Mouse (Mus musculus): ENCODE results near the gene Olfr521. TPM values are rescaled to one million over a fixed set of nuclear protein-coding genes. Genes with fewer than 3 reads are reported as not detected.
"Not testable (repeated sequence)": the region's sequence is repeated elsewhere in the genome, so short reads cannot be mapped to it uniquely, and the experiment has no call there.

Gene Olfr521
- total RNA-seq, 4 experiments from 2014 or later: not detected

DNA sequence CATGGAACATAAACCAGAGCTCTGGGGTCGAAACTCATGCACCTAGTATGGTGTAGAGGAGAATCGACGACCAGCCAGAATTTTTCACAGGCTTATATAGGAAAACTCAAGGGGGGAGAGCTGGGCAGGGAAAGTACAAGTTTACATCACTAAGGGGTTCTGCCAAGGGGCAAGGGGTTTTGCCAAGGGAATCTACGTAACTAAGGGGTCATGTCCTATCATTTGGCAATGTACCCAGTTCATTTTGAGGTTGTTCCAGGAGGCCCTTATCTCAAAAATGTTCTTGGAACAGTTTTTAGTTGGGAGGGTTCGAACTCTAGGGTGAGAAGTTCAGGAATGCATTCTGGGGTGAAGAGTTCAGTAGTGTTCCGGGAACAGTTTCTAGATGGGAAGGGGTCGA lies 43.7 kb downstream of the Olfr521 start:
- not testable (repeated sequence) for DNase-seq (ENCODE audit: low spot score in 2 of 2)

DNA sequence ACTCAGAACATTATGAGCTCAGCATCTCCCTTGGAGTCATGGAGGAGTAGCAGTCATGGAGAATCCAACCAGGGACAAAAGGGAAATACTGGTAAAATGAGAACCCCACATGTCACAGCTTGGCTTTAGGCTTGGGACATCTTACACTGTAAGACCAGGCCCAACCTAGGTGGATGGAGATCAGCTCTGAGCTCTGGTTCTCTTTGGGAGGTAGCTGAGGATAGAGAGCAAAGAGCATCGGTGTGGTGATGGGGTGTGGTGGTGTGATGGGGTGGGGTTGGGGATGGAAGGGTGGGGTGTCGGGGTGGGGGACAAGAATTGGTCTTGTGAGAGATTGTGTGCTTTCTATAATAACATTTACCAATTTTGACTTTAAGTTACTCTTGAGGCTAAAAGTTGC lies 47.5 kb downstream of the Olfr521 start:
- DNase-seq (ENCODE audit: low spot score in 2 of 2): no peak

DNA sequence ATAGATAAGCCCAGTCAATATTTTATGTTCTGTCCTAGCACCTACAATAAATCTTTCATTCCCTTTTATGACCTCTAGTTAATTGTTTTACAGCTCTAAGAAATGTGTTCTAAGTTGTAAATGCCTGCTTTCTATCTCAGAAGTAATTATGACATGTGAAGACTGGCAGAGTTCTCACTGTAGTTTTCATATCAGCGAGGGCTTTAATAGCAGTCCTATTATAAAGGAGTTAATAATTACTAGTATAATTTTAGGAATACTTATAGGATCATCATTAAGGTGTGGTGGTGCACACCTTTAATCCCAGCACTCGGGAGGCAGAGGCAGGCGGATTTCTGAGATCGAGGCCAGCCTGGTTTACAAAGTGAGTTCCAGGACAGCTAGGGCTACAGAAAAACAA lies 48.4 kb downstream of the Olfr521 start:
- no peak for DNase-seq (ENCODE audit: low spot score in 2 of 2)

DNA sequence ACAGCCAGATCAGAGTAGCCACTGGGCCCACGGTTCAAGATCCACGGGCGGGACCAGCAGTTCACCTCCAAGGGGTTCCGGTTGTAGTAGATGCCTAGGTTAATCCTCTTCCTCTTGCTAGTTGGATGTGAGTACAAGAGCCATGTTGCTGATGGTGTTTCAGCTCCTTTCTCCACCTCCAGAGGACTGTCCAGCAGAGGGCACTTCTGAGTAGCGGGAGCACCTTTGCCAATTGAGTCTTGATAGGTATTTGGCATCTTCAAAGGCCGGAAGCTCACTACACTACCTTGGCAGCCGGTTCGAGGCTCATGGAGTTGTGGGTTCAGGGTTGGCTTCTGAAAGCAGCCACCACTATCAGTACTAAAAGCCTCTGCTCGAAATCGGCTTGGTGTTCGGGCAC lies 50.1 kb downstream of the Olfr521 start:
- no peak for DNase-seq (ENCODE audit: low spot score in 2 of 2)

DNA sequence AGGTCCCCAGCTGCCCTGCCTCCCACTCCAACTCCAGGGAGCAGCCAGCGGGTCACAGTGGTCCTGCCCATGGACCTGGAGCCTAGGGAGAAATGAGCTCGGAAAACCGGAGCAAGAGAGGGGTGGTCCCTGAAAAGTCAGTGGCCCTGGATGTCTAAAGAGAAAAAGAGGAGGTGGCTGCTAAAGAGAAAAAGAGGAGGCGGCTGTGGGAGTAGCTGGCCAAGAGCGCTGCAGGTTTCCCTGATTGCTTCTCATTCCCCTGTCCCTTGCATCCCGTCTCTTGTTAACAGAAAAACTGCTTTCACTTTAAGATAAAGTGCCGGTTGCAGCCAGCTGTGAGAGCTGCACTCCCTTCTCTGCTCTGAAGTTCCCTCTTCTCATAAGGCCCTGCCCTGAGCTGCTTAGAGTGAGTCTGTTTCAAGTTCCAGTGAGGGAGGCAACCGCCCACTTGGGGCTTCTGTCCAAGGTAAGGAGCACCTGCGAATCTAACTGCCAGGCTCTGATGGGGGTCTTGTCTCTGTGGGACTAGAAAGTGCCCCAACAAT lies 54.9 kb downstream of the Olfr521 start:
- DNase-seq (ENCODE audit: low spot score in 2 of 2): not testable (repeated sequence)

Other genes starting within 250 kb of the Olfr521 start
- gene Arrb1, start 228.0 kb upstream of the Olfr521 start, total RNA-seq (2022): 100 to 1,000 TPM; 138 to 175 (median 160) TPM
- gene Tpbgl, start 136.4 kb upstream of the Olfr521 start, total RNA-seq (2022): 1 to 10 TPM; 5.0 to 7.3 (median 6.6) TPM
- gene Slco2b1, start 52.2 kb upstream of the Olfr521 start, total RNA-seq (2022): 10 to 100 TPM; 11.6 to 32.5 (median 21.0) TPM
- under 1 TPM in 1 of 4 experiments, not detected in 3; 0.34 TPM for gene Olfr520, start 33.2 kb upstream of the Olfr521 start, total RNA-seq (2022)
- gene Neu3, start 64.9 kb downstream of the Olfr521 start, total RNA-seq (2022): 1 to 10 TPM; 2.7 to 4.0 (median 3.5) TPM
- gene Xrra1, start 95.6 kb downstream of the Olfr521 start, total RNA-seq (2022): 1 to 10 TPM in 3 of 4 experiments, under 1 TPM in 1; 0.57 to 1.6 (median 1.2) TPM
- 100 to 1,000 TPM in 1 of 4 experiments, 10 to 100 TPM in 3; 88.4 to 103 (median 94.7) TPM for gene Spcs2, start 100.0 kb downstream of the Olfr521 start, total RNA-seq (2022)
- 10 to 100 TPM; 27.7 to 34.0 (median 29.0) TPM for gene Rnf169, start 216.9 kb downstream of the Olfr521 start, total RNA-seq (2022)
- under 1 TPM in 2 of 4 experiments, not detected in 2; 0.58 to 0.66 TPM for gene Chrdl2, start 242.7 kb downstream of the Olfr521 start, total RNA-seq (2022)

Data from layer of hippocampus, adult 8-10 months (tissue).